ENCODE assay signal across 9 mouse cellular contexts in the genomic region with DNA sequence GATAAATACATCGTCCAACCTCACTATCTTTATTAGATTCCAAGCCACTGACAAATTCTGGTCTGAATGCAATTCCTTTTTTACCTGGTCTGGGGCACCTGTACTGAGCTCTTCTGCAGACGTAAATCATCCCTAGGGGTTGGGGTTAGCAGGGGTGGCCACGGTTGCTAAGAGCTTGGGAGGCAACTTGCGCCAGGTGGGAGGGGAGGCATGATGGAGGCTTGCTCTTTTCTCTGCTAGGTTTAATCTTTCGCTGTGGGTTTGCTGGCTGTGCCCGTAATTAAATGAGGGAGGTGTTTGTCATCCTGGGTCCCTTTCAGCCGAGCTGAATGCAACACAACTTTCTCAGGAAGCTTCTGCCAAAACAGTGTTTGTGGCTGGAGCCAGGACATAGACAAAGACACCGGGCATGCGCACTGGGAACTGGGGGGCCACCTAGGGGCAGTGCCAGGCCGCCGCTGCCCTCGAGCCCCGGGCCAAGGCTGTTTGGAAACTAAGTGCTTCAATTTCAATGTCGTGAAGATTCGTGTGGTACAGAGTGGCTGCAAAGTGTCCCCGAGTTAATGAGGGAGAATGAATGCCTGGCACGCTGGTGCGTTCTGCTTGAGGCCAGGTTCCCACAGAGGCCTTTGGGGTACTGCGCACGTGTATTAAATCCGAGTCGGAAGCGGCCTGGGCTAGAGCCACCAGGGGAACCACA.
DNase-seq lines count a peak whose midpoint lies in the region; ATAC-seq lines count a peak whose summit lies in the region.
"Had no signal": no experiment of that assay in that cellular context is flagged by ENCODE, and none has a peak within 500 bp of the region (broad histone marks: within the 10 kb centered on the region; RNA-seq: fewer than 3 reads in every experiment).

No protein-coding gene starts in this region.

- H3K9me3 ChIP-seq in forebrain, embryonic 12.5 days, result 0 out of 2 replicates have a peak, but pooled peaks cover 5% of the 10 kb centered on the region
- no peaks in the 10 kb centered on the region for H3K9me3 ChIP-seq in midbrain, embryonic 15.5 days

- peaks cover 58% of the 10 kb centered on the region for H3K27me3 ChIP-seq in forebrain, embryonic 12.5 days
- no peaks in the 10 kb centered on the region for H3K27me3 ChIP-seq in midbrain, embryonic 15.5 days (replicated peaks)

- no peaks in the 10 kb centered on the region for H3K36me3 ChIP-seq in forebrain, embryonic 12.5 days (replicated peaks)
- no peaks in the 10 kb centered on the region for H3K36me3 ChIP-seq in midbrain, embryonic 15.5 days (replicated peaks)

- no peak overlapping the region for H3K4me3 ChIP-seq in forebrain, embryonic 12.5 days (replicated peaks)
- H3K4me3 ChIP-seq in midbrain, embryonic 15.5 days, result no peak overlapping the region

- H3K4me1 ChIP-seq in forebrain, embryonic 12.5 days, result peaks cover 15% of the 10 kb centered on the region
- peaks cover 33% of the 10 kb centered on the region for H3K4me1 ChIP-seq in midbrain, embryonic 15.5 days

- no peak overlapping the region for H3K9ac ChIP-seq in forebrain, embryonic 12.5 days
- no peak overlapping the region for H3K9ac ChIP-seq in midbrain, embryonic 15.5 days

- ATAC-seq in forebrain, embryonic 12.5 days (ENCODE audit: low FRiP score), result peak; percentile 60; the same call in 1 of the 2 replicates
- ATAC-seq in midbrain, embryonic 15.5 days (replicated peaks), result peak; percentile 70
- ATAC-seq: Patski had no signal

- DNase-seq in retina, adult 2 months (ENCODE audit: low read depth, low spot score), result peak; percentile 25
- DNase-seq in retina, embryonic 14.5 days (ENCODE audit: low spot score), result no peak
- DNase-seq in layer of hippocampus, adult 8-10 months (ENCODE audit: low spot score in 2 of 2), result peak; percentile 74 to 82
- no peak for DNase-seq in adrenal gland, postnatal 36 days
- DNase-seq in urinary bladder, adult 18-20 months (ENCODE audit: low spot score in 2 of 2), result no peak
- no peak for DNase-seq in urinary bladder, adult 2 months (ENCODE audit: low spot score)

- H3K27ac ChIP-seq in forebrain, embryonic 12.5 days, result no peak overlapping the region
- peak overlapping the region; percentile 59 for H3K27ac ChIP-seq in midbrain, embryonic 15.5 days

- 39% methylated on average over 23 of the region's 23 CpGs for WGBS in forebrain, embryonic 12.5 days
- whole genome bisulfite sequencing in midbrain, embryonic 15.5 days, result 50% methylated on average over 23 of the region's 23 CpGs

- H3K4me2 ChIP-seq in forebrain, embryonic 12.5 days, result peak overlapping the region; percentile 16; the same call in 1 of the 2 replicates
- no peak overlapping the region for H3K4me2 ChIP-seq in midbrain, embryonic 15.5 days

Comparison
In these comparisons a context has a peak if more than half of its experiments do, and no peak if none do; other contexts are left out.
1. DNase-seq: peak in retina, adult 2 months (single experiment) and layer of hippocampus, adult 8-10 months (2 of 2); none in retina, embryonic 14.5 days (single experiment), adrenal gland, postnatal 36 days (0 of 2), urinary bladder, adult 18-20 months (0 of 2) and urinary bladder, adult 2 months (single experiment).